Mouse (Mus musculus) liver, adult (tissue): ENCODE measurements around the gene Xbp1.

Experiments
- GATA4 ChIP-seq: IDR thresholded peaks from 2 replicates; pipeline ENCODE4 v1.6.1; 2014; ENCODE audit warnings: mild to moderate bottlenecking, low read length; ENCODE audit not compliant: insufficient replicate concordance

Xbp1 gene

DNA sequence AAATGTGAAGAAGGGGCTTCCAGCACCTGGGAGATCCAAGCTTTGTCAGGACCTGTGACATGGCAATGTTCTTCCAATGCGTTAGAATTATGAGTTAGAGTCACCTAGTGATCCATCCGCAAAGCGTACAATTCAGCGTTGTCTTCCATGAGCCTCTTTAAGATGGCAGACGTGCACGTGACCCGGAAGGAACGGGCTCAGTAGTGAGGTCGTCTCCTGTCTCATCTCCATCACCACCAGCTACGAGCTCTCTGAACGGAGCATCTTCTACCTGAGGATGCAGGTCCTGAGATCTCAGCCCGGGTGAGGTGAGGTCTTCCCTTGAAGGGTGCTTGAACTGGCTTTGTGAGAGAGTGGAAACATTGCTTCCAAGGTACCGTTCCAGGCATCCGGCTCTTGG lies 3.8 kb upstream of the Xbp1 start:
- no peak for TF ChIP-seq GATA4

DNA sequence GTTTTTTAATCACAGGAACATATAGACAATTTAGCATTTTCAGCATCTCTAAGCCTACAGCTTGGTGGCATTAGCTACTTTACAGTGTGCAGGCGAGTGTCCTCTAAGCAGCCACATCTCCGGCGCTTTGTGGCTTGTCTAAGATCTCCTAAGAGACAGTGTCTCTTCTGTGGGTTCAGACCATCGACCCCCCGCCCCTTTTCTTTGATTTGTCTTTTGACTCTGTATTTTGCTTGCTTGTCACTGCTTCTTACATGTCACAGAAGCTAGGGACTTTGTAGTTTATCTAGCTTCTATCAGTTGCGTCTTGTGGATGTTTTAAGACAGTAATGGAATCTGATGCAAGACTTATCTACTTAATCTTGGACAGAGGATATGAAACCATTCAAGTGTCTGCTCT lies 3.1 kb upstream of the Xbp1 start:
- no peak for TF ChIP-seq GATA4

DNA sequence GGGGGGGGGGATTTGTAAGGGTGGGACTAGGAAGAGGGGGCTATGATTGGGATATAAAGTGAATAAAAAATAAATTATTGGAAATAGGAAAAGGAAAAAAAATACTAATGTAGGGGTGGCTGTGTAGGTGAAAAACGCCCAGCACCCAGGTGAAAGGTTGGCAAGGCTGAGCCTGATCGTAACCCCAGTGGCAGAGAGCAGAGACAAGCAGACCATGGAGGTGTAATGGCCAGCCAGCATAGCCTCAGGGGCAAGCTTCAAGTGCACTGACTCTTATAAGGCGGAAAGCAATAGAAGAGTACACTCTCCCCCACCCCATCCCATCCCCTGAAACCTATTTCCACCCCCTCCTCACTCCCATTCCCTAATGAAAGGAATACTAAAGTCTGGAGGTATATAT lies 778 bp upstream of the Xbp1 start:
- TF ChIP-seq GATA4, result no peak

DNA sequence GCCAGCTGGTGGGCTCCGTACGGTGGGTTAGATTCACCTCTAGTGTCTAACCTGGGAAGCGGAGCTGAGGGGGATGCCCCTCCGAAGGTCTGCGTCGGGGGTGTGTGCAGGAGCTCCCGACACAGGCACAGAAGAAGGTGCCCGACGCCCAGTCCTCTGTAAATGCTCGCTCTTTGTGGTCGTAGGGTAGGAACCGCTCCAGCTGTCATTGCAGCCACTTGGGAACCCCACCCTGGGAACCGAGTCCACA lies 732 bp downstream of the Xbp1 start:
- no peak for TF ChIP-seq GATA4

DNA sequence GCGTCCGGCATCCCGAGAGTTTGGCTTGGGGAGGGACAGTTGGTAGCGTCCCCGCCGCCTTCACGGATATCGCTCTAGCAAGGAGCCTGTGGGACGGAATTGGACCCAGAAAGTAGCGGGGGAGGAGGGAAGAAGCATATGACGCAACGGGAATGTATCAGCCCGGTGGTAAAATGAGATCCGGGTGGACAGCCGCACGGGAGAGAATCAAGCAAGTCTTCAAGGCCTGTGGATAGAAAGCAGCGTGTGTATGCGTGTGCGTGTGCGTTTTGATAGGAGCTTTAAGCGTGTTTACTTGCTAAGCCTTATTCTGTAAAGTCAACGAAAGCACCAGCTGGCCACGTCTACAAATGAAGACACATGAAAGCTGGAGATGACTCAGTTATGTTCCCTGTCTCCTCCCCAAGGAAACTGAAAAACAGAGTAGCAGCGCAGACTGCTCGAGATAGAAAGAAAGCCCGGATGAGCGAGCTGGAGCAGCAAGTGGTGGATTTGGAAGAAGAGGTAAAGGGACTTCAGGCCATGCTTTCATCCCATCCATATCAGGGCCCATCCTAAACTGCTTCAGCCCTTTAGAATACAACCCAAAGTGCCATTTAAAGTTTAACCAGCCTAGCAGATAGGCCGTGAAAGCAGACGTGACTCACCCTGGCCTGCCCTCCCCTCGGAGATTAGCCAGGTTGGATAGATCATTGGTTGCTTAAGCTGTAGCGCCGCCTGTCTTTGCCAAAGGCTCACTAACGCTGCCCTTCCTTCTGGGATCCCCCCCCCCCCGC lies 1.2 kb downstream of the Xbp1 start:
- no peak for TF ChIP-seq GATA4

DNA sequence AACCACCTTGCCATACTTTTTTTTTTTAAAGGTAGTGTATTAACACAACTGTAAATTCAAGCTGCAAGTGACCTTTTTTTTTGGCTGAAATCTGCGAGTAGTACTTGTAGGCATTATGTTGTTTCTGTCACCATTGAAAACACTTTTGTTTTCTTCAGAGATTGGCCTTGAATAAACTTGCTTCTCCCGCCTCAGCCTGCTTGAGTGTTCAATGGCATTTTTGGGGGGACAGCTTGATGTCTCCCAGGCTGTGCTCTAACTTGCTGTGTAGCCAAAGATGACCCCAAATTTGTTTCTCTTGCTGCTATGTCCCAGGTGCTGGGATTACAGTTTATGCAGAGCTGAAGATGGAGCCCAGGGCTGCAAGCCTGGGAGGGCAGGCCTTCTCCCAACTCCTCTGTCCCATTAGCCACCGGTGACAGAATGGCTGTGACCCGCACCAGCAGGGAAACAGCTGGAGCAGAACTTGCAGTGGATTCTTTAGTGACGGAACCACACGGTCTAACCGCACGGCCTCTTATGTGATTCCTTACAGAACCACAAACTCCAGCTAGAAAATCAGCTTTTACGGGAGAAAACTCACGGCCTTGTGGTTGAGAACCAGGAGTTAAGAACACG lies 2.4 kb downstream of the Xbp1 start:
- TF ChIP-seq GATA4, result no peak

DNA sequence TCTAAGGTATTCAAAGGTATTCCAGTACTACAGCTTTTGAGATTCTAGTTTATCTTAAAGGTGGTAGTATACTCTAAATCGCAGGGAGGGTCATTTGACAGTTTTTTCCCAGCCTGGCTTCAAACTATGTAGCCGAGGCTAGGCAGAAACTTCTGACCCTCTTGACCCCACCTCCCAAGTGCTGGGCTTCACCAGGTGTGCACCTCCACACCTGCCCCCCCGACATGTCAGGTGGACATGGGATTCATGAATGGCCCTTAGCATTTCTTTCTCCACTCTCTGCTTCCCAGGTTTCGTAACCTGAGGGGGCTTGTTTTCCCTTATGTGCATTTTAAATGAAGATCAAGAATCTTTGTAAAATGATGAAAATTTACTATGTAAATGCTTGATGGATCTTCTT lies 5.0 kb downstream of the Xbp1 start:
- no peak for TF ChIP-seq GATA4

DNA sequence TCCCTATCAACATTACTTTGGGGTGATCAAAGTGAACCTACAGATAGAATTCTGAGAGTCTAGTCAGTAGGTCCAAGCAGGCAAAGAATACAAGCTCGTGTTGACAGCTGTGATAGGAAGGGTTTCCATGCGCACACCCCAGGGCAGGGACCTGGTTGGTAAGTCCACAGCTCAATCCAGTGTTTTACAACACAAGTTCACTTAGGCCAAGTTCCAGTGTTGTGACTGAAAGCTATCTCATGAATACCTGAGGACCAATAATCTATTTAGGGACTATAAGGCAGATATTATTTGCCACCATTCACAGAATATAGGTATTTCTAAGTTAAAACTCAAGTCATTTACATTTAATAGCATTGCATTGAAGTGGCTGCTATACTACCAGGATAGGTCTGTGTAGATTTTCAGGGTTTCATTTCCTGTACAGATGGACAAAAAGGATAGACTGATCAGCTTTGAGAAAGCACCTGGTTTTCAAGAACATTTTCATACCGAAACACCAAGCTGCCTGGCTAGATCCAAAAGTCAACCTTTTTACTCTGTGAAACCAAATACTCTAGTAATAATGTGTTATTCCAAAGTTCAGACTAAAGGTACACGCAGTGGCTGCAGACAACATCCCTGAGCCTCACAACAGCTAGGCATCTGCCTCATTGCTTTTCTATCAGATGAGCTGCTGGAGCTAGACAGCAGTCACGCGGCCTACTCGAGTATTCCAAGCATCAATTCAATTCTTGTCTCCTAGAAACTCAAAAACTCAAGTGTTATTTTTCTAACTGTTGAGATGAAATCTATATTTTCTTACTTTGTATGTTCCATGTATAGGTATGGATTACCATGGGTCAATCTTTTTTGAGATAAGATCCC lies 6.3 kb downstream of the Xbp1 start:
- TF ChIP-seq GATA4, result no peak

DNA sequence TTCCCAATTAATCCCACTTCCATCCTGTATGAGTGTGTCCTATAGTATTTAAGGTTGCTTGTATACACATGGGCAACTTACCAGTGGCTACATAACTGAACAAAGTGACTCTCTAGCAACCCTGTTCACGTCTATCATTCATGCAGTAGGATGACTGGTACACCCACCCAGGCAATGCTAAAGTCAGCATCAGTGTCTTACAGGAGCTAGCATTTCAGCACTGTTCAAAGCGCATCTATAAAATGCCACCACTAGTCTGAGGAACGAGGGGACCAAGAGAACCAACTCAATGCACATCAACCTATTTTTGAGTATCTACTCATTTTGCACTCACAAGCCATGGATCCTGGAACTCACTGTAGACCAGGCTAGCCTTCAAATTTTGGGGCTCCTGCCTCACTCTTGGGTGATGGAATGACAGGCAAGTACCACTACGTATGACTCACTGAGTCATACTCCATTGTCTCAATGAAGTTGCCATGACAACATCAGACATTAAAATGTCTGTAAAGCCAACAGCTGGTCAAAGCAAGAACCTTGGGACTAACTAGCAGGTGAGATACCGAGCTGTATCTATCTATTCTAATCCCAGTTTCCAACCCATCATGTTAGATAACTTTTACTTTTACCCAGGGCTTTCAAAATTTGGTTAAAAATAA lies 7.5 kb downstream of the Xbp1 start:
- no peak for TF ChIP-seq GATA4

DNA sequence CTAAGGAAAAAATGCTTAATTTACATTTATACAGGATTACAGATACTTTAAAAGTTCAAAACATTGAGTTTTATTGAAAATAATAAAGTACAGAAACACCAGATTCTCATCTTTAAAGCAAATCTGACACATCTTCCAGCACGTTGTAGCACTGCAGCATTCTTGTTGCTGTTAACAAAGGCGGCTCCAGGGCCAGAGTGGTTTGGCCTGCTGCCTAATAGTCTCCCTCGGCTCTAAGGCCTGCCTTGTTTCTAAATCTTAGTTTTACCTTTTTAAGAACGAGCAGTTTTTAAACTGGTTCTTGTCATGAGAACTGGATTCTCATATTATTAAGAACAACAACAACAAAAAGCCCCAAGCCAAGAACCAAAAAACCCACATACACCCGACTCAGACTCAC lies 8.4 kb downstream of the Xbp1 start:
- no peak for TF ChIP-seq GATA4

DNA sequence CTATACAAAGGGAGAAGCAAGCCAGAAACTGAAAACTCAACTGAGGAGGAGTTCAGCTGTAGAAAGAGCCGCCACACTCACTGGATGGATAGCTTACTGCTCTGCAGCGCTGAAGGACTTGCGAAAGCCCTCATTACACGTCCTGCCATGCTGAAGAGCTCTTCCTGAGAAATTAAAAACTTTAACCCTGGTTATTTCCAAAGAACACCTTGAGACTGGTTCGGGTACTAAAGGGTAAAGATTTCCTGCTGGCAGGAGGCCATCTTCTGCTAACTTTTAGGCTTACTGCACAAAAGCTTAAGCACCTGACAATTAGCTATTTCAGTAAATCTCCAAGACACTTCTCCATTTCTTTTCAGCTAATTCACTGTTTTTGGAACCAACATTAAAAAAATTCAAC lies 9.7 kb downstream of the Xbp1 start:
- no peak for TF ChIP-seq GATA4

DNA sequence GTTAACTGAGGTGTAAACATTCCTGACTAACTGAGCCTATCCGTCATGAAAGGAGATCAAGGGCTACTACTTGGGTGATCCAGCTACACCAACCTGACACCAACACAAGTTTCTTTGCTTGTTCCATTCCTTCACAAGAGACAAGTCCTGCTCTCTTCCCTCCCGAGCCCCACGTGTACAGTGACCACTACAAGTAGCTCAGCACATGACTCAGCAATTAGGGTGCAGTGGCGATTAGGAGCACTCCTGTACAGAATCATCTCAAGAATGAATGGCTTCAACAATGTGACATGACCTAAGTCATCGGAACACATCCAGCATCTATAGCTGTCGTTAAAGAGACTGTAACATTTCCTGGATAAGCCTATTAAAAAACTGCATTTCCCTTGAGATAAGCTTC lies 10.3 kb downstream of the Xbp1 start:
- TF ChIP-seq GATA4, result no peak

DNA sequence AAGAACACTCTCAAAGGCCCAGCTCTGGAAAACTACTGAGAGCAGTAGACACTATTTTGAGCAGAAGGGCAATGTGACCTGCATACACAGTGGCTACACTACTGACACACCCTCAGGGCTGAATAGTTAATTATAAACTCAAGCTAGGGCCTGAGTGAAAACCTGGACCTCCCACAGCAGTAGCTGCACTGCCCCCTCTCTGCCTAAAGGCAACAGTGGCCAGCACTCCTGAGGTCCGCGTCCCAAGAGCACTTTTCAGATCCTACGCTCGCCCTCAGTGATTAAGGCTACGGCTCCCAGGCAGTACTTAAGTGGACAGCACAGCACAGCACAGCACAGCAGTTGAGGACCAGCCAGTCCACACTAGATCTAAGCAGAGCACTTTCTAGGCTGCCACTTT lies 12.6 kb downstream of the Xbp1 start:
- no peak for TF ChIP-seq GATA4

DNA sequence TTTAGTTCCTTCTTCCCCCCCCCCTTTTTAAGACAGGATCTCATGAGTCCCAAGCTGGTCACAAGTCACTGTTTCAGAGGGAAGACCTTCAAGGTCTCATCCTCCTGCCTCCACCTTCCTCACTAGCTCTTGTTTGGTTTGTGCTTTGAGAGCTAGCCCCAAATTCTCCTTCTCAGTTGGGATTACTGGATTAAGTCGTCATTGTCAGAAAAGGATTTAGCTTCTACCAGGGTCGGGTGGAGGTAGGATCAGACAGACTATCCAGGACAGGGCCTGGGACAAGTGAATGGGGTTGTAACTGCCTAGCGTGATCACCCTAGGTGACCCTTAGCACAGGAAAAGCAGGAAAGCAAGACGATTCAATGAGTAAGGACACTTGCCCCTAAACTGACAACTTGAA lies 19.9 kb downstream of the Xbp1 start:
- no peak for TF ChIP-seq GATA4

DNA sequence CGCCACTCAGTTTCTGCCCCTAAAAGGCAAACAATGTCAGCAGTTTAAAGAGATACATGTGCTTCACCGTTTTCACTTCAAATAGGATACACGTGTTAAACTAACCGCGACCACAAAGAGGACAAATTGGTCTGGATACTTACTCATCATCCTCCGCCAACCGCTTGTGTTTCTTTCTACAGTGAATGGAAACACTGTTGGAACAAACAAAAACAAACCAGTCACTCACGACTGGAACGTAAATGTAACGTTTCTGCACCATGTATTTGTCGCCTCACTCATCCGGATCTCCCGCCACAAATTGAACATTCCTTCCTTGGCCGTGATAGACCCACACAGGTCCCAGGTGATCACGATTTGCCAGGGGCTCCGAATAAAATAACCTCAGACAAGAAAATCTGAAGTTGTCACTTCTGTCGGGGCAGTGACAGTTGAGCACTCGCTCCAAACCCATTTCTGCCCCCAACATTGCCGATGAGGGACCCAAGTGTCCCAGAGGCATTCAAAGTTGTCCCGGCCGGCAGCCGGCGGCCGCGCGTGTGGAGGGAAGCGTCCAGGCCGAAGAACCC lies 20.9 kb downstream of the Xbp1 start:
- TF ChIP-seq GATA4, result no peak

DNA sequence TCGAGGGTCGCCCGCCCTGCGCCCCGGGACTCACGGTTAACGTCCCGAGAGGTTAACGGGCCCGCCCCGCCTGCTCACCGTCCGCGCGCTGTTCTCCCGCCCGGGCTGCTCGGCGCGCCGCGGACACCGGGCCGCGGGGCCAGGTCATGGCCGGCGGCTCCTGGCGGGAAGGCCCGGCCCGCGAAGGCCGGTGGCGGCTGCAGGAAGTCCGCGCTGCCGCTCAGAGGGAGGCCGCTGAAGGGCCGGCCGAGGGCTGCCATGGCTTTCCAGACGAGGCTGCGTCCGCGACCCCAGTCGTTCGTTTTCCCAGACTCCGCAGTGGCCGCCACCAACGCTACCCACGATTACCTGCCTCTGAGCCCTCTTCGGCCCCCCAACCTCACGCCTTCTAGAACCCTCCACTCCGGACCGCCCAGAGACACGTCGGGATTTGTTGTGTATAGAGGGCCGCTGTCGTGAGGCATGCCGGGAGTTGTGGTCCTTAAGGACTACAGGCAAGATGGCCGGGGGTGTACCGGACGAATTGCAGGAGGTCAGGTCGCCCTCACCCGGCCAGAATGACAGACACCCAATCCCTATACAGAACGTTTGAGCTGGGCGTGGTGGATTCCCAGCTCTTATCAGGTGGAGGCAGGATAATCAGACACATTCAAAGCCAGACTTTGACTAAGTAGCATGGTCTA lies 21.5 kb downstream of the Xbp1 start, which contains the start of gene Ccdc117:
Gene Ccdc117 (minus strand): TSS at position 389 of the 683 bp plus-strand sequence.
- TF ChIP-seq GATA4, result peak; percentile 60; the same call in 1 of the 2 replicates
